ENCODE assay signal across 8 mouse cellular contexts in the genomic region with DNA sequence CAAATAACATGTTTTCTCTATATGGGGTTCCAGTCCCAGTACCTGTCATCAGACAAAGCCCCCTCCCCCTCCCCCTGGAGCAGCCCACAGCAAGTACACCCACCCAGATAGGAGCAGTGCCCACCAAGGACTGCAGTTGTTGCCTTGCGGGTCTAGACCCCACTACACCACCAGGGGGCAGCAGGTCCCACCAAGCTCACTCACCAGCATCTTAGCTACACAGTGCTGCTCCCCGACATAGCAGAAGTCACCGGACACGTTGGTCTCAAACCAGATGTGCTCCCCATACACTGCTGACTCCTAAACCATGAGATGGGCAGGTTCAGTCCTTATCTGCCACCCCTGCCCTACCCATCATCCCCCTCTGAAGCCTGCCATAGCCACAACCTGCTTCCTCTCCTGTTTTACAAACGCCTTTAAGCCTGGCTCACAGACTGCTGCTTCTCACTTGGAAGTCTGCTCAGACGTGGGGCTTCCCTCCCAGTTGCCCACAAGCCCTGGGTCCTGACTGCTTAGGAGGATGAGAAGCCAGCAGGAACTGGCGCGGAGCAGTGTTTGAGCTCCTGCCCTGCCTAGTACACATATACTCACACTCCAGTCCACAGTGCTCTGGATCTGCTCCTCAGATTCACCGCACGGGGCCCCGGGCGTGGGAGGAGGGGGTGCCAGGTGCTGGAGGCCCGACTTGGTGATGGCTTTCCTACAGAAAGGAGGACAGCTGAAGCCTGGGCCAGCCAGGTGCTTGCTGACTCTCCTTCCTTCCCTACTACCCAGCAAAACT. TPM values are rescaled to one million over a fixed set of nuclear protein-coding genes. Genes with fewer than 3 reads are reported as not detected.
DNase-seq lines count a peak whose midpoint lies in the region; ATAC-seq lines count a peak whose summit lies in the region.
"Had no signal": no experiment of that assay in that cellular context is flagged by ENCODE, and none has a peak within 500 bp of the region (broad histone marks: within the 10 kb centered on the region; RNA-seq: fewer than 3 reads in every experiment).

No protein-coding gene starts in this region.

- H3K9me3 ChIP-seq in hindbrain, embryonic 16.5 days (ENCODE audit: control insufficient read depth, low read length): no peaks in the 10 kb centered on the region
- H3K9me3 ChIP-seq in limb, embryonic 10.5 days (replicated peaks): no peaks in the 10 kb centered on the region
- H3K9me3 ChIP-seq in midbrain, embryonic 10.5 days (replicated peaks): no peaks in the 10 kb centered on the region

- H3K4me2 ChIP-seq in hindbrain, embryonic 16.5 days (ENCODE audit: low read length): no peak overlapping the region

- ATAC-seq in activated CD4-positive, CD25-positive, alpha-beta regulatory T cell, adult 4 months: peak; percentile 70
- peak; percentile 69 for ATAC-seq in hindbrain, embryonic 16.5 days

- H3K4me1 ChIP-seq in hindbrain, embryonic 16.5 days (ENCODE audit: control insufficient read depth, insufficient read depth, low read depth, low read length): peaks cover 25% of the 10 kb centered on the region
- peaks cover 40% of the 10 kb centered on the region for H3K4me1 ChIP-seq in limb, embryonic 10.5 days
- peaks cover 63% of the 10 kb centered on the region for H3K4me1 ChIP-seq in midbrain, embryonic 10.5 days

- no peaks in the 10 kb centered on the region for H3K27me3 ChIP-seq in hindbrain, embryonic 16.5 days (replicated peaks; ENCODE audit: control insufficient read depth, insufficient read depth, low read length)
- H3K27me3 ChIP-seq in limb, embryonic 10.5 days (ENCODE audit: low read depth, poor library complexity, severe bottlenecking): no peaks in the 10 kb centered on the region
- H3K27me3 ChIP-seq in midbrain, embryonic 10.5 days (ENCODE audit: low read depth, poor library complexity, severe bottlenecking): no peaks in the 10 kb centered on the region

- 0 out of 2 replicates have a peak, but pooled peaks cover under 1% of the 10 kb centered on the region for H3K36me3 ChIP-seq in hindbrain, embryonic 16.5 days (ENCODE audit: control insufficient read depth, insufficient read depth, low read length)
- H3K36me3 ChIP-seq in limb, embryonic 10.5 days: peaks cover 49% of the 10 kb centered on the region
- peaks cover 27% of the 10 kb centered on the region for H3K36me3 ChIP-seq in midbrain, embryonic 10.5 days

- DNase-seq in cerebellum, postnatal 14 days: peak; percentile 90 to 91
- DNase-seq in gastrocnemius, adult 18-20 months (ENCODE audit: low spot score): peak; percentile 76
- peak; percentile 89 for DNase-seq in limb, embryonic 10.5 days (ENCODE audit: low spot score)
- peak; percentile 80 for DNase-seq in midbrain, embryonic 10.5 days (ENCODE audit: low spot score)
- peak; percentile 90 for DNase-seq in right cerebral cortex, postnatal 4 days

- H3K27ac ChIP-seq in hindbrain, embryonic 16.5 days (ENCODE audit: low read depth, low read length): no peak overlapping the region
- H3K27ac ChIP-seq in limb, embryonic 10.5 days: peak overlapping the region; percentile 59
- H3K27ac ChIP-seq in midbrain, embryonic 10.5 days (replicated peaks): peak overlapping the region; percentile 19; the same call in 1 of the 2 replicates

- H3K9ac ChIP-seq in hindbrain, embryonic 16.5 days (ENCODE audit: low read depth, low read length): peak overlapping the region; percentile 13; the same call in 1 of the 2 replicates

- 48% methylated on average over 13 of the region's 13 CpGs for WGBS in hindbrain, embryonic 16.5 days
- 49% methylated on average over 13 of the region's 13 CpGs for WGBS in limb, embryonic 10.5 days
- WGBS in midbrain, embryonic 10.5 days: 48% methylated on average over 13 of the region's 13 CpGs

- no peak overlapping the region for H3K4me3 ChIP-seq in hindbrain, embryonic 16.5 days (ENCODE audit: low read length)
- no peak overlapping the region for H3K4me3 ChIP-seq in limb, embryonic 10.5 days
- H3K4me3 ChIP-seq in midbrain, embryonic 10.5 days: no peak overlapping the region

RNA-seq across cellular contexts. Expression of a gene that starts 1.1 kb away (rescaled TPM):
- polyA plus RNA-seq in activated CD4-positive, CD25-positive, alpha-beta regulatory T cell, adult 4 months (2017; shearing (Covaris generic)): 1 to 10 TPM; 1.6 to 2.4 TPM
- not detected for total RNA-seq in gastrocnemius, adult 18-20 months (2021)
- polyA plus RNA-seq in hindbrain, embryonic 16.5 days (2015; fragmentation: Nextera tagmentation; extraction: Ambion mirVana): 0.16 and 0.29 TPM in 2 replicates
- polyA plus RNA-seq in limb, embryonic 10.5 days (2016; fragmentation: Nextera tagmentation; extraction: Ambion mirVana): 0.33 and 0.56 TPM in 2 replicates
- 0.12 and 0.19 TPM in 2 replicates for polyA plus RNA-seq in midbrain, embryonic 10.5 days (2016; fragmentation: Nextera tagmentation; extraction: Ambion mirVana)
- total RNA-seq: left cerebral cortex, postnatal 25 days had no signal

RNA-seq across cellular contexts. Expression of a gene that starts 12.3 kb away (rescaled TPM):
- 1 to 10 TPM; 1.2 to 2.0 TPM for polyA plus RNA-seq in activated CD4-positive, CD25-positive, alpha-beta regulatory T cell, adult 4 months (2017; shearing (Covaris generic))
- 1 to 10 TPM in 1 of 2 experiments, under 1 TPM in 1; 0.82 to 1.7 TPM for total RNA-seq in gastrocnemius, adult 18-20 months (2021)
- 160 and 182 TPM in 2 replicates for polyA plus RNA-seq in hindbrain, embryonic 16.5 days (2015; fragmentation: Nextera tagmentation; extraction: Ambion mirVana)
- polyA plus RNA-seq in limb, embryonic 10.5 days (2016; fragmentation: Nextera tagmentation; extraction: Ambion mirVana): 2,617 and 2,689 TPM in 2 replicates
- polyA plus RNA-seq in midbrain, embryonic 10.5 days (2016; fragmentation: Nextera tagmentation; extraction: Ambion mirVana): 1,290 and 1,659 TPM in 2 replicates

RNA-seq across cellular contexts. Expression of a gene that starts 17.3 kb away (rescaled TPM):
- polyA plus RNA-seq in activated CD4-positive, CD25-positive, alpha-beta regulatory T cell, adult 4 months (2017; shearing (Covaris generic)): 1 to 10 TPM in 1 of 2 experiments, under 1 TPM in 1; 0.54 to 1.2 TPM
- not detected for total RNA-seq in gastrocnemius, adult 18-20 months (2021)
- polyA plus RNA-seq in hindbrain, embryonic 16.5 days (2015; fragmentation: Nextera tagmentation; extraction: Ambion mirVana): 1.5 TPM in 2 replicates
- 0.67 and 0.76 TPM in 2 replicates for polyA plus RNA-seq in limb, embryonic 10.5 days (2016; fragmentation: Nextera tagmentation; extraction: Ambion mirVana)
- 0.81 and 1.0 TPM in 2 replicates for polyA plus RNA-seq in midbrain, embryonic 10.5 days (2016; fragmentation: Nextera tagmentation; extraction: Ambion mirVana)

RNA-seq across cellular contexts. Expression of a gene that starts 31.3 kb away (rescaled TPM):
- polyA plus RNA-seq in activated CD4-positive, CD25-positive, alpha-beta regulatory T cell, adult 4 months (2017; shearing (Covaris generic)): 100 to 1,000 TPM in 1 of 2 experiments, 10 to 100 TPM in 1; 98.3 to 132 TPM
- 10 to 100 TPM; 29.0 to 32.7 TPM for total RNA-seq in gastrocnemius, adult 18-20 months (2021)
- 32.3 and 37.5 TPM in 2 replicates for polyA plus RNA-seq in hindbrain, embryonic 16.5 days (2015; fragmentation: Nextera tagmentation; extraction: Ambion mirVana)
- polyA plus RNA-seq in limb, embryonic 10.5 days (2016; fragmentation: Nextera tagmentation; extraction: Ambion mirVana): 57.3 and 59.9 TPM in 2 replicates
- polyA plus RNA-seq in midbrain, embryonic 10.5 days (2016; fragmentation: Nextera tagmentation; extraction: Ambion mirVana): 28.3 and 35.0 TPM in 2 replicates

Comparison
In these comparisons a context has a peak if more than half of its experiments do, and no peak if none do; other contexts are left out.
1. RNA of a gene that starts 12.3 kb away (polyA plus RNA-seq): 2,617 to 2,689 TPM in limb, embryonic 10.5 days, 1,290 to 1,659 TPM in midbrain, embryonic 10.5 days and 160 to 182 TPM in hindbrain, embryonic 16.5 days; 1.2 to 2.0 TPM in activated CD4-positive, CD25-positive, alpha-beta regulatory T cell, adult 4 months; every median in the first group is over 10 times any median in the second.
2. Peak in every context shown above with its lines, with median percentiles within 50 percentile points of each other: DNase-seq.